Mouse (Mus musculus): ENCODE data around the gene Timeless.

The Timeless gene

DNA sequence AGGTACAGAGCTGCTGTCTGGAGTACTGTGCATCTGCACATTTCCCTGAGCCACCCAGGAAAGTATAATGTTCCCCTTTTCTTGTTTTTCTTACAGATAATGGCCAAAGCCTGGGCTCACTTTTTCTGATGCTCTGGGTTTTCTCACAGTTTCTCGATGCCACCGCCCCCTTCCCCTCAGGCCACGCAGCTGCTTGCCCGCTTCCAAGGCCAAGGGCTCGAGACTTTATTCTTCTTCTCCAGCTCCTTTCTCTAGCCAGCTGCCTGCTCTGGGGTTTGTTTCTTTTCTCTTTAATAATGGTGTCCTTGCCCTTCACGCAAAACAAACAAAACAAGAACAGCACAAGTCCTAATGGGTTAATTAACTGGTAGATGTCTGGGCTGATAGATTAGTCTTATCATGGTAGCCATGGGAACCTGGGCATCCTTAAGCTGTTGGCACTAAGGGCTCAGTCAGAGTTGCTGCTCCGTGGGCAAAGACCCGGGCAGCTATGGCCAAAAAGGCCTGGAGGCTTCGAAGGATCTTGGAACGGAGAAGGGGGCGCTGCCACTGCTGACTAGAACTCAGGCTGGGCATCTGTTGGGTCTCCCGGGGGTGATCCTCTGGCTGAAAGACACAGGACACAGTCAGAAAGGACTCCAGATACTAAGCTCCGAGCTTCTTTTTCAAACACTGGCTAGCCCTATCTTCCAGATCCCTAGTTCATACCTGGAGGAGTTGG is 64.7 kb downstream of the Timeless start:
- DNase-seq (ENCODE audit: low spot score in 2 of 2) = no peak

DNA sequence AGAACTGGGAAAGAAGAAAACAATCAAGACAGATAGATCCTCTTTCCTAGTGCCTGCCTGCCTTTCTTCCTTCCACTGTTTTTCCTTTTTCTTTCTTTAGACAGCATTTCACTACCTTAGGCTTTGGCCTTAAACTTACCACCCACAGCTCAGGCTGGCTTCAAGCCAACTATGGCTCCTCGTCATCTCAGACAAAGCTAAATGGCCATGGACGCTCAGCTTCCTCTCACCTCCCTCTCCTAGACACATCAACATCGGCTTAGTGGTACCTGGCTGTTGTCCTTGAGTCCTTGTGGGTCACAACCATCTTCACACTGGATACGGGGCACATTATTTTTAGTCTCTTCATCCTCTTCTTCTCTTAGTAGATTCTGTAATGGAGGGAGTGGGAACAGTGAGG is 65.4 kb downstream of the Timeless start:
- no peak for DNase-seq (ENCODE audit: low spot score in 2 of 2)

DNA sequence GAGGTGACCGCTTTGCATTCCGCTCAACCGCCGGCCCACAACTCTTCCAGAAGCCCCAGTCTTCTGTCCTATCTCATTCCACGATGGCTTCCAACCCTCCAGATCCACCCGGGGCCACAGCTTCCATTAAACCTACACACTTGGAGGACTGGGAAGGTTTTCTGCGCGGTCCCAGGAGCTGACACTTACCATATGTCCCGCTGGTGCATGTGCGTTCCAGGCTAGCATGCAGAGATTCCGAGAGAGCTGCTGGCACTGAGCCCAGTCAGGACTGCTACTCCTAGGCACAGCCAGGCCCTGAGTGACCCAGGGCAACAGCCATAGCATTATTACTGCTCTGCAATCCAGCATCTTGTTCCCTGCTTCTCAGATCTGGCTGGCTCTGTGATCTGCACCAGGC is 65.8 kb downstream of the Timeless start:
- DNase-seq (ENCODE audit: low spot score in 2 of 2) = no peak

DNA sequence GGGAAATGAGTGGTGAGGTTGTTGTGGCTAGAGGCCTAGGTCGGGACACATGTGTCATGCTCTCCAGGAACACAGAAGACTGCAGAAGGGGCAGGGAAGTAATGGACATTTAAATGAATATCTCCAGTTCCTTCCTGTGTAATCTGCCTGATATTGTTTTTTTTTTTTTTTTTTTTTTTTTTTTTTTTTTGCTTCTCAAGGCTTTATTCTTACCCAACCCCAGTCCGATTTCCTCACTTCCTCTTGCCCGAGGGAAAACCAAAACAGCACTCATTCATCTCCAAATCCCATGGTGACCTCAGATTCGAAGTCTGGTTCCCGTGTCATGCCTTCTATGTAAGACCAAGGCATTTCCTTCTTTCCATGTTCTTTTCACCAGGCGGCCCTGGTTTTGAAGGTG is 66.4 kb downstream of the Timeless start:
- DNase-seq (ENCODE audit: low spot score in 2 of 2) = no peak

DNA sequence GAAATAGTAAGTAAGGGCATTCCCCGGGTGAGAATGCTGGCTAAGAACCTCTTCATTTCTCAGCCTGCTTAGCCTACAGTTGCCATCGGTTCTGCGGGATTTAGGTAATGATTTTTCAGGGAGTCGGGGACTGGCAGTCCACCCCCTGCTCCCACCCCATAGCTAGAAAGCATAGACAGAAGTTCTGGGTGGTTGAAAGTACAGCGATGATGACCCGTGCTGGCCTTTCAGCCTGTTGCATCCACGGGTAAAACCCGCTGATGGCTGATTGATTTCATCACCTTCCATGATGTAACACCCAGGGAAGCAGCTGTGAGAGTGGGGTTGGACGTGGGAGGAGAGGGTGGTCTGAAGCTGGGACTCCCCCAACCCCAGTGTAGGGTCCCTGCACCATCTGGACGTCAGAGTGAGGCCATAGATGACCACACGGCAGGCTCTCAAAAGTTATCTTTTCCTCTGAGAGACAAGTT is 66.9 kb downstream of the Timeless start, which contains the start of gene Il23a:
Gene Il23a (minus strand): TSS at position 51 of the 470 bp plus-strand sequence.
- DNase-seq (ENCODE audit: low spot score in 2 of 2) = no peak

DNA sequence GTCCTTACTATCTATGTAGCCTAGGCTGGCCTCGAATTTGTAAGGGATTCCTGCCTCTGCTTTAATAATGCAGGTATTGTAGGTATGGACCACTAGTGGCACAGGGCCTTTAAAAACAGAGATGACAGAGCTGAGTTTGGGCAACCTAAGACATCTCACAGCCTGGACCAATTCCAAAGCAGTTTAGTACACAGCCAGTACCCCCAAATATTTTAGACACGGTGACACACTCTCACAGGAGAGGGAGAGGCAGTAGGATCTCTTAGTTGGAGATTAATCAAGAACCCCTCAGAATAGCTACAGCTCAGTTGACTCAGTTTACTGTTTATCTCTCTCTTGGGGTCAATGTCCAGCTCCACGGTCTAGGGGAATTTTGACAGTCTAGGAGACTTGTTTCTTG is 70.5 kb downstream of the Timeless start:
- no peak for DNase-seq (ENCODE audit: low spot score in 2 of 2)

Measured in urinary bladder, adult 18-20 months (tissue).